Mouse (Mus musculus): Measurements from ENCODE around the gene Eif4g1.

The Eif4g1 gene

GRCm38 (mm10) chr16:20730293-20730711, 62.2 kb downstream of the Eif4g1 start:
- DNase-seq = no peak

- DNase-seq = no peak
Measured at GRCm38 (mm10) chr16:20731688-20732087, 63.6 kb downstream of the Eif4g1 start.

- no peak for DNase-seq
Measured at GRCm38 (mm10) chr16:20732251-20732924, 64.3 kb downstream of the Eif4g1 start.

GRCm38 (mm10) chr16:20732925-20733730, 65.0 kb downstream of the Eif4g1 start, which contains the start of gene Chrd:
TSS of gene Chrd (plus strand) at chr16:20733127.
- peak; percentile 75 for DNase-seq

- no peak for DNase-seq
Measured at GRCm38 (mm10) chr16:20733731-20734730, 65.9 kb downstream of the Eif4g1 start, which contains the start of gene Thpo. TSS of gene Thpo (minus strand) at chr16:20734511.

- no peak for DNase-seq
Measured at GRCm38 (mm10) chr16:20735651-20736050, 67.5 kb downstream of the Eif4g1 start.

- DNase-seq = no peak
Measured at GRCm38 (mm10) chr16:20736168-20736567, 68.1 kb downstream of the Eif4g1 start.

- DNase-seq = no peak
Measured at GRCm38 (mm10) chr16:20736823-20737222, 68.7 kb downstream of the Eif4g1 start.

- DNase-seq = no peak
Measured at GRCm38 (mm10) chr16:20739845-20740244, 71.7 kb downstream of the Eif4g1 start.

Measured in cerebellum, adult 11 months (tissue).